Mouse (Mus musculus): ENCODE measurements around the gene Pm20d1.

Pm20d1 gene

DNA sequence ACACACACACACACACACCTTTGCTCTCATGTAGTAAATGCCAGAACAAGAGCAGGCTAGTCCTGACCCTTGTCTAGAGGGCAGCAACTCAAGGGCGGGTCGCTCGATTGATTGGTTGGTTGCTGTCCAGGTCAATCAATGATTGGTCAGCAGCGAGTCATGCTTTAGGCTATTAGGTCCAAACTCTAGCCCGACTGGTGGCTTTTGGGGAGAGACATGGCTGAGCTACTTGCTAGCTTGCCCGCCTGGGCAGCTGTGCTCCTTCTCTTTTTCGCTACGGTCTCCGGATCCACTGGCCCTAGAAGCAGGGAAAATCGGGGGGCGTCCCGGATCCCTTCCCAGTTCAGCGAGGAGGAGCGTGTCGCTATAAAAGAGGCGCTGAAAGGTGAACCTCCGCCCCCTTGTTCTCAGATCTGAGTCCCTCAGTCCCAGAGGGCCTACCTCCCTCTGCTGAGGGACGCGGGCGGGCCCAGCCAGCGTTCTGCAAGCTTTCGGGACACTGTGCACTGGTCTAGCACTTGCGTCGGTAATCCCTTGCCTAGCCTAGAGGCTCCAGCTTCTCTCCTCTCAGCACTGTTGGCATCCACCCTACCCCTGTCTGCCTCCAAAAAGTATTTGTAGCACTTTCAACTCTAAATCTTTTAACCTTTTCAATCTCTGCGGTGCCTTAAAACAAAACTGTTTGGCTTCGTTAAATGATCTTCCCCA is at the start of gene Pm20d1:
Gene Pm20d1, plus strand, starts transcription at position 180 of the 708 bp plus-strand sequence.
- no peak for DNase-seq (ENCODE audit: low read depth)

DNA sequence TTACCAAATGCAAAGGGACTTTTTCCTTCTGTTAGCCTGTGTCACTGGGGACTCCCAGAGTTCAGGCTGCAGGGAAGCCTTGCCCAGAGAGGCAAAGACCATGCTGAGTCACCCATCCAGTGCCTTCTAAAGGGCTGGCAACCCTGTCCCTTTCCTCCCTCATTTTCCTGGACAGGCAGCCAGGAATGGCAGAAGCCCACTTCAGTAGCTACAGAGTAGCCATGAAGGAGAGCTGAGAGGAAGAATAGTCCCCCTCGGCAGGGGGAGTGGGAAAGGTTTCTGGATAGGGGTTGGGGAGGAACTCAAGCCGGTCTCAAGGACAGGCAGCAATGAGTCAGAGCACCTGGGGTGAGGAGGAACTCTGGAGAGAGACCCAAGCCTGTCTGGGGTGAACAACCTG is 49.4 kb upstream of the Pm20d1 start:
- no peak for DNase-seq (ENCODE audit: low read depth)

DNA sequence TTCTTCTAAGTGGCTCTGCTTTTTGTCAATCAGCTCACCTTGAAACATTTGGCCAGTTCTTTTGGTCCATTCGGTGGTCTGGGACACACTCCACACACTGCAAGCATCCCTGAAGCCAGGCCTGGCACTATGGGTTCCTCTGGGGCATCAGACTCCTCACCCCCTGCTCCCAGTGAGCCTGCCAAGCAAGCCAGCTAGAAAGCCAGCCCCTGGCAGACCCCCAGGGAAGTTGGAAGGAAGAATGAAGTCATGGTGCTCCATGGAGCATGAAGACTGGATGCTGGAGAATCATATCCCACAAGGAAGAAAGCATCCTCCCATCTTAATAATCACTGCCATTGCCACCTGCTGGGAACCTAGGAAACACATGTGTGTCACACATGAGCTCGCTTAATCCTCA is 48.5 kb upstream of the Pm20d1 start:
- no peak for DNase-seq (ENCODE audit: low read depth)

DNA sequence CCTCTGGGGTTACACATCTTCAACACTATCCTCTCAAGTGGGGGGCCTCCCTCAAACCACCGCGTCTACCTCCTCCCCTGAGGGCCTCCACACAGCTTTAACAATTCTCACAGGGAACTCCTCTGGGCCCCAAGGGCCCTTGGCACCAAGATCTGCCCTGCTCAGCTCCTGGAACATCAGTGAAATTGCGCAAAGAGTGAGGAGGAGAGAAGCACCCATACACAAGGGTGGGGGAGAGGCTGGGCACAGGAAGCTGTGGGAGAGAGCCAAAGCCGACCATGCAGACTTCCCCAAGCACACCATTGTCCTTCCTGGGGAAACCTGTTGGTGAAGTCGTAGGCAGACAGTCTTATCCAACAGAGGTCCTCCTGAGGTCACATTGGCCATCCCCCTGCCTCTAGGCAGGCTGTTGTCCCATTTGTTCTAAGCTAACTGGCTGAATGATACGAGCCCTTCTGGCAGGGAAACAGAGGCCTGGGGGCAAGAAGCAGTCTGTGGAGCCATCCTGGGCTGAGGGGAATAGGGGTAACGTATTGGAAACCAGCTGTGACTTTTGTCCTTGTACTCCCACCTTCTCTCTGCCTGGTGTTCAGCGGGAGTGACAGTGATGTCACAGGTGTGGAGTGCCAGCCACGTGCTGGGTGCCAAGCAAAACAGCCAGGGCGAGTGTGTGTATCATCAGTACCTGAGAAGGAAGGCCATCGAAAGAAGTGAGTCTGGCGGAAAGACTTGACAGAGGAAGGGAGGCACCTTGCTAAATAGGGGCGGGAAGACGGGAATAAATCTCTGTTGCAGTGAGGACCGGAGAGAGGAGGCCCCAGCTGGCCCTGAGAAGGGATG is 47.3 kb upstream of the Pm20d1 start:
- no peak for DNase-seq (ENCODE audit: low read depth)

DNA sequence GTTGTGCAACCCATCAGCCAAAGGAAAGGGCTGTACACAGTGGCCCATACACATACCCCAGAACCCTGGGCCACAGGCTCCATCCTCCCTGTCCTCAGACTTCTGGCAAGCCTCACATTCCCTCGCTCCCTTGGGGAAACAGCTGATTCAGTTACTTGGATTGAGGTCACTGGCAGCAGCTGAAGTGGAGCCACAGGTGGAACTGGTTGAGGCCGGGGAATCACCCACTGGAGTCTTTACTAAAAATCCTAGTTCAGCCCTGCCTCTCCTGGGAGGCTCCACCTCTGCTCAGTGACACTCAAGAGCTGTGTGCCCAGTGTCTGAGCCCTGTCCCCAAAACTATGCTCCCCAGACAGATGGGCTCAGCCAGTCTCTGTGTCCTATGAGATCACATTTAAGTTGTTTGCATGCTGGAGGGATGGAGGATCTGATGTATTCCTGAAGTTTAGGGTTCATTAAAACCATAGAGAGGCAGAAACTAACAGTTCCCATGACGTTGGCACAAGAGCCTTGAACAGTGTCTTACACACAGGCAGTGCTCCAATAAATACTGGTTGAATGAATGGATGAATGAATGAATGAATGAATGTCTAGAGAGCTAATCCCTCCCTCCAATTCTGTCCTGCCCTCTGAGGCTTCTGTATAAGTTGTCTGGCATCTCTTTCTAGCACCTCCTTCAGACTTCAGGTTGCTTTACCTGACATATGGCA is 45.8 kb upstream of the Pm20d1 start:
- DNase-seq (ENCODE audit: low read depth), result no peak

DNA sequence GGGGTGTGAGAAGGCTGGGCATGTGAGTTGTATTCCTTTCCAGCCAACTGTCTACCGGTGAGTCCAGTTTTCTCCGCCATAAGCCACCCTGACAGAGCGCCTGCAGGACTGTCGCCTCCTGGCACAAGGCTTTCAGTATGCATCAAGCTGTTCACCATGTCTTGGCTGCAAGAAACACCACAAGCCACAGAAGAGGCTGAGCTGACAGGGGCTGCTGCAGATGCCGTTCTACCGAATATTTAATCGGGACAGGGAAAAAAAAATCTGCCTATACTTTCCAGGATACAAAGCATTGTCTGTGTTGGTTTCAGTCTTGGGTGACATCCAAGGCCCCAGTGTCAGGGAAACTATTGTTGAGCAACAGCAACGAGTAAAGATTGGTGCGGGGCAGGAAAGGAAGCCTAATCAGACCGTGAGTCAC is 45.3 kb upstream of the Pm20d1 start:
- DNase-seq (ENCODE audit: low read depth), result no peak

DNA sequence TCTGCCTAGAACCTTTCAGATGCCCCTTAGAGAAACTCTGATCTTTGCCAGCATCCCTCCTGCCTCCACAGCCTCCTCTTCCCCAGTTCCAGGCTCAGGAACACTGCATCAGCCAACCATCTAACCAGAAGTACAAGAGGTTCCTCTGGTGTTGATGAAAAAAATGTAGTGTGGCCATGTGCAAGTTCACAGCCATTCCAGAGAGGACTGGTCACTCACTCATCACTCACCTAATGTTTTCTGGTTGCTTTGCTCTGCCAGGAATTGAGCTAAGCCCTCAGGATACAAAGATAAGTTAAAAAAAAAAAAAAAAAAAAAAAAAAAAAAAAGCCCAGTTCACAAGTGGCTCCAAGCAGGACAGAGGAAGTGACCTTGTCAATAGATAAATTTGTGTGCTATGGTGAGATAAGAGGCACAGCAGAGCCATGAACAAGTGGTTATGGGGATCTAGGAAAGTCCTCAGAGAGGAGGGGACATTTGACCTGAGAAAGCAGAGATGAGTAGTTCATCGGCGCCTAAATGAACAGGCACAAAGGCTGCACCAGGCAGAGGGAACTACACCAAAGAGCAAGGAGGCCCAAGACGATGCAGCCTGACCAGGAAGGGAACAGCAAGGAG is 42.9 kb upstream of the Pm20d1 start:
- DNase-seq (ENCODE audit: low read depth), result no peak

DNA sequence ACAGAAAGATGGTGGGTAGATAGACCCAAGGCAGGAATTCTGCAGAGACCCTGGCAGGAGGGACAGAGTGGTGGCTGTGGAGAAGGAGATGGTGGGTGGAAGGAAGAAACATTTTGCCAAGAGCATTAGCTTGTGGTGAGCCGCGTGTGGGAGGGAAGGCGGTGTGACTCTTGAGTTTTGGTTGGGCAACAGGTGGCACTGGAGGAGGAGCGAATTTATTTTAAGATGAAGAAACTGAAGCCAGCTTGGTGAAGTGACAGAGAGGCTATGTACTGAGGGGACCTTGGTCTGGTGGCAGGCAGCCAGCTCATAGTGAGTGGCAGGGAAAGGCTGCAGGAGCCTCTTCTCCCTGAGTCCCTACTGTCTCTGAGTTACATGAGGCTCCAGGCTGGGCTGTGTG is 42.3 kb upstream of the Pm20d1 start:
- no peak for DNase-seq (ENCODE audit: low read depth)

DNA sequence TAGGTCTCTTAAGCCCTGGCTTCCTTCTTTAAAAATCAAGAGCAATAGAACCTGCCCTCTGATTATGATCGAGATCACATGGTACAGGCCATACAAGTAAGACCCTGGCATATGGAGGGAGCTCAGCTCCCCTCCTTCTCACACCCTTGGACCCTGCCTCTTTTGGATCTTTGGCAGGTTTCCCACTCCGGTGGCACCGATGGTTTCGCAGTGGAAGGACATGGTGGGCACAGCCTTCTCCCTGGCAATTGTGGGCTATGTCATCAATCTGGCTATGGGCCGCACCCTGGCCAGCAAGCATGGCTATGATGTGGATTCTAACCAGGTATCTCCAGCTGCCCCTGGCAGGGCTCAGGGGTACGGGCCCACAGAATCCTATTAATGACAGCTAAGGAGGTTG is 40.0 kb upstream of the Pm20d1 start:
- no peak for DNase-seq (ENCODE audit: low read depth)

DNA sequence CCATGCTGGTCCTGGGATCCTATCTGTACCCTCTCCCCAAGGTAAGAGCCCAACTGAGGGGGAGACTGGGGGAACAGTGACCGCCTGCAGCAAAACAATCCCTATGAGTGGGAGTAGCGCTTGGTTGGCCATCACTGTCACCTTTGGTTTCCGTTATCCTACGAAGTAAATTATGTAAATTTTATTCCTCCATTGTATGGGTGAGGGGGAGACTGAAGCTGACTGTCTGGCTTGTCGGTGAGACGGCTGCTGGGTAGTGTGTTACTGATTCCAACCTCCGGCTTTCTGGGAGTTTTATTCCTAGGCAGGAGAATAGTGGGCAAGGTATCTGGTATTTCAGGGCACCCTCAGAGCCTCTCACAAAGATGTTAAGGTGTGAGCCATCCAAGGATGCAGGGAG is 38.4 kb upstream of the Pm20d1 start:
- no peak for DNase-seq (ENCODE audit: low read depth)

DNA sequence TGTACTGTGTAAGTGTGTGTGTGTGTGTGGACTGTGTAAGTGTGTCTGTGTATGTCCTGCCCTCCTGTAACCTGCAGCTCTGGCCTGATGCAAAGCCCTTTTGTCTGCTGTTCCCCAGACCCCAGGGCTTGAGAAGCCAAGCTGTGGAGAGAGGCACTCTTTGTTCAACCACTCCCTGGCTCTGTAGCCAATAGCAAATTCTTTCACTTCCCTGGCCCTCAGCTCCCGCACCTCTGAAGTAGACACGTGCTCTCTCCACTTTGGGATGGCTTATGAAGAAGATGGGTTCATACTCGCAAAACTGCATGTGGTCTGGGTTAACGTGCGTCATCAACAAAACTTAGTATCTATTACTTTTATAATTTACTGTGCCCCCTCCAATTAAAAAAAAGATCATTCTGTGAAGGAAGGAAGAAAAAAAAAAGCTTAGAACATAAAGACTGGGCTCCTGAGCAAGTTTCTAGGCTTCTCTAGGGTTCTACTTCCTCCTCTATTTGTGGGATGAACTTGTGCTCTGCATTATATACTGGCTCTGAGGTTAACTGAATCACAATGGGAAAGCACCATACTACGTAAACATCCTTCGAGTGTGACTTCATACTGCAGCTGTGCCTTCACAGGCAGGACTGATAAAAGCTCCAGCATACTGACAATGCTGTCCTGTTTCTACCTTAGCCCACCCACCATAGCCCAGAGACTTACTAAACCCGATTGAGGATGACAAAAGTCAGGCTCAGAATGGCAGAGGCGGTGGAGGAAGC is 37.3 kb upstream of the Pm20d1 start:
- no peak for DNase-seq (ENCODE audit: low read depth)

DNA sequence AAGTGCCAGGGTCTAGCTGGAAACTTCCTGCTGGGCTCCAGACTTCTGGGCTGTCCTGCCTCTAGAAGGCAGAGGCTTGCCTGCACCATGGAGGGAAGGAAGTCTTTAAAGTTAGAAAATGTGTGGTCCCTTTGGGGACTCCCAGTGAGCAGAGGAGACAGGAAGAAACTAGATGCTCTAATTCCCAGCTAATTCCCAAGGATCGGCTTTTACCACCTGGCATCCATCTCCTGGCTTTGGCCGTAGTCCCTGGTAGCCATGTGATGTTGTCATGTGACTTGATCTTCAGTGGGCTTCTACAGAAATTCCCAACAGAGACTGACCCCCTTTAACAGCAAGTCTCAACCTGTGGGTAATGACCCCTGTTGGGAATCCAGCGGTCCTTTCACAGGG is 36.8 kb upstream of the Pm20d1 start:
- DNase-seq (ENCODE audit: low read depth), result no peak

DNA sequence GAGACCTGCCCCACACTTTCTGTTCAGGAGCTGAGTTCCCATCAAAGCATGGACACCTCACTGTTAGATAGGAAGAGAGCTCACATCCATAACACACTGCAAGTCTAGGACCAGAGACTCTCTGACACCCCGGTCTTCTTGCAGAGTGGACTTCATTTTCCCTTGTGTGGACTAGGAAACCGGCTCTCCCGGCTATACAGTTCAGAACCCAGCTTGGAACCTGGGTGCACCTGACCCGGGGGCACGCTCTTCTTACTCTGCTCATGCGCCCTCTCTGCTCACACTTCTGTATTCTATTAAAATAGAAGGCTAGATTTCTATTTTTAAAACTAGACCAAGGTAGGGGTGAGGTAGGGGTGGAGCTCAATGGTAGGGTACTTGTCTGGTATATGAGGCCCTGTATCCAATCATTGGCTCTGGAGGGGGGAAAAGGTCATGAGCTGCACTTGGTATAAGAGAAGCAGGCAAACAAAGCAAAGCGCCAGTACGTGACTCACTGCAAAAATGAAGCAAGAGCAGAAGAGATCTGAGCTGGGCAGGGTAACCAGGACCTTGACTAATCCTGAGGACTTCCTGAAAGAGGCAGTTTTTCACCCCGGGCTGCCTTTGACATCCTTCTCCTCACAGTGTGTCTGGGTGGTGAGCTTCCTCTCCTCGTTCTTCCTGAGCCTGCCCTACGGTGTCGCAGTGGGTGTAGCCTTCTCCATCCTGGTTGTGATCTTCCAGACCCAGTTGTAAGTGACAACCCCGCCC is 35.9 kb upstream of the Pm20d1 start:
- DNase-seq (ENCODE audit: low read depth), result no peak

DNA sequence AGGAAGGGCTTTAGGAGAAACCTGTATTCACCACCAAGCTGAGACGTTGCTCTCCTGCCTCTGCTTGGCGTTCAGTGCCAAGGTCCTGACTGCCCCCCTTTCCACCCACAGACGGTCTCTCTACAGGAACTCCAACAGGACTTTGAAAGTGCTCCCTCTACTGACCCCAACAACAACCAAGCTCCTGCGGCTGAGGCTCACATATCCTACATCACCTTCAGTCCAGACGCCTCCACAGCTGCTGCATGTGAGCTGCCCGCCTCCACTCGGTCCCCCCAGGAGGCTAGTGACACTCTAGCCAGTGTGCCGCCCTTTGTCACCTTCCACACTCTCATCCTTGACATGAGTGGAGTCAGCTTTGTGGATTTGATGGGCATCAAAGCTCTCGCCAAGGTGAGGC is 33.5 kb upstream of the Pm20d1 start:
- DNase-seq (ENCODE audit: low read depth), result no peak

DNA sequence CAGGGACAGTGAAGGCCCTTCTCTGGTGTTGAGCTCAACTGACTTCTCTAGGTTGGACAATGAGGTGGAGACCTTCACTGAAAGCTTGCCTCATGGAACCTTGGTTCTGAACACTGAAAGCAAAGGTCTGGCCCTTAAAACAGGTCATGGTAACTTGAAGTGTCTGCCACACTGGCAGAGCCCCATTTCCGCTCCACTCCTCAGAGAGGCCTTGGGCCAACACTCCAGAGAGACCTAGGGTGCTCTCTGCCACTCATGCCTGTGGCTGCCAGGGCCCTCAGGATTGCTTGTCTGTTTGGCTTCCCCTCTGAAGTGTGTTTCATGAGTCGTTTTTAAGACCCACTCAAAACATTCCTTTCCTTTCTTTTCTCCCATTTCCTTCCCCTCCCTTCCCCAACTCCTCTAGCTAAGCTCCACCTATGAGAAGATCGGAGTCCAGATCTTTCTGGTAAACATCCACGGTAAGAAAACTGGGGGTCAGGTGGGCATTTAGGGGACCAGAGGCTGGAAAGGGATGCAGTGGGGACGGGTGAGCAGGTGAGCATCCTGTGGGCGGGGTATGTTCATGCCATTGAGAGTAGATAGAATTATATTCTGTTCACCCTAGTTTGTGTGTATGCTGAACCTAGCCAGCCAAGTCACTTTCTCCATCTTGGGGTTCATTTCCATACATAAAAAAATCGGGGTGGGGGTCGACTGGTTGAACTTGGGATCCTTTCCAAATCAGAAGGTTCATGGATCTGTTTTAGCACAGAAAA is 32.4 kb upstream of the Pm20d1 start:
- DNase-seq (ENCODE audit: low read depth), result no peak

DNA sequence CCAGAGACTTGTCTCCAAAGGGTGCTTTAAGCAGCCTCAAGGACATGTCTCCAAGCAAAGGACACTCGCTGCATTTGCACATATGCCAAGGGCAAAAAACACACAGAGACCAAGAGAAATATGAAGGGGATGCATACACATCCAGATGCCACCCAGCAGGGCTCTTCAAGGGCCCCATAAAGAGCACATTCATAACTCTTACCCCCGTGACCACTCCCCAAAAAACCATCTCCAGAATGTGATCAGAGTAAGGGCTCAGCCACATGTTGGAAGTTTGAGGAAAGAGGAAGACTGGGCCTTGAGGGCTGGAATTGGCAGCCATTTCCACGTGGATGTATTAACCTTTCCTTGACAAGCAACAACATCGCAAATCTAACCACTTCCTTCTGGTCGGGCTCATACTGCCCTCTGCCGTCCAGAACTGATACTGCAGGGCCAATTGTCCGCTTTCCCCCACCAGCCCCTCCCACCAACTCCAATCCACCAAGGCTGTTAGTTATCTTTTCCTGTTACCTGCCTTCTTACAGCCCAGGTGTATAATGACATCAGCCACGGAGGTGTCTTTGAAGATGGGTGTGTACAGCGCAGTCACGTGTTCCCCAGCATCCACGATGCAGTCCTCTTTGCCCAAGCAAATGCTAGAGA is 31.7 kb upstream of the Pm20d1 start:
- DNase-seq (ENCODE audit: low read depth), result peak; percentile 46

DNA sequence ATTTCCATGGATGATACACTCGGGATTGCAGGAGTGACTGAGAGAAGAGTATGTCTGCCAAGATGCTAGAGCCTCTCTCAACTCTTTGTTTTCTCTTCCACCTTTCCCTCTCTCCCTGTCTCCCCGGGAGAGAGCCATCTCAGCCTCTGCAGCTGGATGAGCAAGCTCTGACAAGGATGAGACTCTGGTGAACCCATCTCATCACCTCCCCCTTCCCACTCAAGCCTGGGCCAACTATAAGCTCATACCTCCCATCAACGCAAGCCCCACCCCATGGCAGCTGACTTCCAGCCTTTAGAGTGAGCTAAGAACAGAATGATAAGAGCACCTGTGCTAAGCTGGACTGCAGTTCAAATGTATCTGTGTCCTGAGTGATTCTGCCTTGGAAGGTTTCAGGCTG is 27.9 kb upstream of the Pm20d1 start:
- no peak for DNase-seq (ENCODE audit: low read depth)

DNA sequence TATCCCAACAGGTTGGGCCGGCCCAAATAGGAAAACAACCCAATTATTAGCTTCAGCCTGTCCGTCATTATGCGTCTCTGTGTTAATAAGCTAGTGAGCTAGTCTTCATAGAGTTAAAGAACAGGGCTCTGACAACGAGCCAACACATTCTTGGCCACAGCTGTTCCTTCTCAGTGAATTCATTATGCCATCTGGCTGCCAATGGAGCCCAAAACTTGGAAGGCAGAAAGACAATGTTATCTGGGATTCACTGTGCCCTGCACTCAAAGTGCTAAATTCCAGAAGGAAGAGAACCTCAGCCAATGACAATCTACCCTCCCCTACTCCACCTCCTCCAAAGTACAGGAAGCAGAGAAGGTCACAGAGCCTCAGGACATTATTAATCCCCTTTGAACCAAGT is 26.5 kb upstream of the Pm20d1 start:
- DNase-seq (ENCODE audit: low read depth), result no peak

DNA sequence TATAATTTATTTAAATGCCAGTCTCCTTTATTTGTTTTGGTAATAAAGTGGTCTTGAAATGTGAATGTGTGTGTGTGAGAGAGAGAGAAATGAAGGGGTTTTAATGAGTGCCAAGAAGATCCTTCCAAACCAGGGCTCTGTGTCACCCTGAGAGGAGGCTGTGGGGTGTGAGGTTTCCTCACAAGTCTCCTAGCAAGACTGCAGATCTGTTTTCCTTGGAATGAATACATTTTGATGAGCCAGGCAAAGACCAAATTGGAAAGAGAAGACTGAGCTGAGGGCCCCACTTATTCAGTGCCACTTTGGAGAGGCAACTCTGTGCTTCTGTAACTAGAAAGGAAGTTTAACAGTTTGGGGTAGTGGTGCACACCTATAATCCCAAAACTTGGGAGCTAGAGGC is 25.7 kb upstream of the Pm20d1 start:
- DNase-seq (ENCODE audit: low read depth), result no peak

DNA sequence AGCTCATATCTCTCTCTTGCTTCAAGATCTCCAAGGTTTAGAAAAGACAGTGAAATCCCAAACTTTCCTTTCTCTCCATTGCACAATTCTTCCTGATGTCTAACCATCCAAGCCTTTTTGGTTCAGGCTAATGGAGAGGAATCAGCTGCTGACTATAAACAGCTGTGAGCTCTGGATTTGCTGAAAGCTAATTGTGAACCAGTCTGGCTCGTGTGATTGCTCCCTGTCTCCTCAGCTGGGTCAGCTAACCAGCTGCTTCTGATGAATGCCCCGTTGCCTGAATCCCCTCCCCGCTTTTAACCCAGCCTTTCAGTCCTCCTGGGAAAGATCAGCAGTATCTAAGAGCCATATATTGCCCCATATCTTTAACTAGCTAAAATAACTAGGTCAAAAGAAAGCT is 2.6 kb upstream of the Pm20d1 start:
- DNase-seq (ENCODE audit: low read depth), result no peak

All from c-Kit-positive CD71-positive TER-119-negative erythroid progenitor cells, embryonic 14.5 days (primary cell).